Mouse (Mus musculus) erythroblast, embryonic 14.5 days (primary cell): ENCODE data around the gene Prcp.

Experiments used
- GATA1 ChIP-seq: IDR thresholded peaks from 2 replicates; pipeline ENCODE4 v1.6.1; 2012; ENCODE audit warnings: low read length, inconsistent platforms, mixed read lengths
- TAL1 ChIP-seq: IDR thresholded peaks from 3 replicates; pipeline ENCODE4 v1.6.1; 2012; ENCODE audit warnings: low read length, inconsistent platforms, mixed read lengths

- no peak for TF ChIP-seq TAL1
- no peak for TF ChIP-seq GATA1
These were observed 48.0 kb upstream of the Prcp start for GRCm38 (mm10) chr7:92826248-92826647.
